Mouse (Mus musculus) ES-Bruce4 (cell line): Measurements from ENCODE around the gene Atp8b5.

Experiments
- CTCF ChIP-seq: IDR thresholded peaks from one replicate; pipeline ENCODE4 v1.8.1; 2011; ENCODE audit warnings: low read depth, low read length
- POLR2A ChIP-seq: IDR thresholded peaks from one replicate; pipeline ENCODE4 v1.8.1; 2011; ENCODE audit warnings: low read length; ENCODE audit not compliant: insufficient read depth

GRCm38 (mm10) chr4:43248909-43249308, 18.1 kb upstream of the Atp8b5 start:
- TF ChIP-seq CTCF (no peak), POLR2A (no peak)
